Mouse (Mus musculus) C2C12 (cell line): ENCODE data around the gene Mpdz.

Source experiments
- CEBPB ChIP-seq: IDR thresholded peaks from one replicate; pipeline ENCODE4 v1.6.1; 2011; ENCODE audit warnings: low read depth, mild to moderate bottlenecking, control low read depth, moderate library complexity
- CTCF ChIP-seq: IDR thresholded peaks from one replicate; pipeline ENCODE4 v1.5.1; 2011; ENCODE audit not compliant: control insufficient read depth, insufficient read depth, insufficient read length
- MAX ChIP-seq: IDR thresholded peaks from one replicate; pipeline ENCODE4 v1.6.1; 2011; ENCODE audit warnings: mild to moderate bottlenecking, control low read depth
- MYOG ChIP-seq: IDR thresholded peaks from one replicate; pipeline ENCODE4 v1.6.1; 2011; ENCODE audit not compliant: control insufficient read depth, insufficient read length; ENCODE audit errors: extremely low read depth
- USF1 ChIP-seq: IDR thresholded peaks from one replicate; pipeline ENCODE4 v1.6.1; 2011; ENCODE audit warnings: low read depth, mild to moderate bottlenecking, control low read depth, moderate library complexity

- TF ChIP-seq CTCF (no peak), MYOG (no peak), CEBPB (no peak), USF1 (no peak), MAX (no peak)
Observed at GRCm38 (mm10) chr4:81423556-81423955, 19.1 kb downstream of the Mpdz start.
